Mouse (Mus musculus) CH12.LX (cell line): ENCODE data around the gene 4930564D02Rik. TPM values are rescaled to one million over a fixed set of nuclear protein-coding genes. Genes with fewer than 3 reads are reported as not detected.

Experiments
- DNase-seq: peaks from one replicate; pipeline ENCODE4 v3.0.0-alpha.2; 2013; ENCODE audit errors: extremely low read depth
- H3K27ac ChIP-seq: 2 replicates; pipeline ENCODE4 v1.5.1; 2012; ENCODE audit warnings: low read depth, mild to moderate bottlenecking, control low read depth, moderate library complexity; ENCODE audit not compliant: insufficient read depth
- H3K27me3 ChIP-seq: replicated peaks from 2 replicates; pipeline ENCODE3; 2012; ENCODE audit warnings: inconsistent platforms
- H3K36me3 ChIP-seq, 2 experiments: replicated peaks in 1 of 2; 2 replicates each; pipeline versions ENCODE3 to v1.6.1; 2012; ENCODE audit warnings: inconsistent platforms in 1 of 2, low read length in 1 of 2, mild to moderate bottlenecking in 1 of 2, mixed read lengths in 1 of 2, moderate library complexity in 1 of 2; ENCODE audit not compliant: control insufficient read depth in 1 of 2, insufficient read depth in 1 of 2
- H3K4me1 ChIP-seq, 2 experiments: 2 replicates each; pipeline ENCODE4 v1.6.1; 2012; ENCODE audit warnings: inconsistent platforms in 1 of 2, moderate library complexity in 1 of 2; ENCODE audit not compliant: insufficient read depth in 2 of 2, control insufficient read depth in 1 of 2
- H3K4me2 ChIP-seq: 2 replicates; pipeline ENCODE4 v1.6.1; 2012; ENCODE audit warnings: low read depth, mild to moderate bottlenecking, control low read depth; ENCODE audit not compliant: poor library complexity, insufficient read depth, severe bottlenecking
- H3K4me3 ChIP-seq, 3 experiments: fragments of 150-350 bp in 1 of 3; sonication (generic) in 1 of 3; replicated peaks in 1 of 3; 2 replicates each; pipeline versions ENCODE3 to v1.5.1; 2011 to 2012; ENCODE audit warnings: low read depth in 2 of 3, low read length in 2 of 3, mild to moderate bottlenecking in 2 of 3, moderate library complexity in 2 of 3, control low read depth in 1 of 3, improper control_type of control experiment in 1 of 3, inconsistent platforms in 1 of 3, mixed read lengths in 1 of 3; ENCODE audit not compliant: poor library complexity in 1 of 3
- H3K79me2 ChIP-seq: replicated peaks from 2 replicates; pipeline ENCODE4 v1.6.1; 2012; ENCODE audit warnings: mild to moderate bottlenecking, moderate library complexity; ENCODE audit not compliant: control insufficient read depth, poor library complexity, insufficient read depth, severe bottlenecking; ENCODE audit errors: extremely low read depth
- H3K9ac ChIP-seq: 2 replicates; pipeline ENCODE4 v1.6.1; 2012; ENCODE audit warnings: low read depth, mild to moderate bottlenecking, control low read depth, moderate library complexity; ENCODE audit not compliant: insufficient read depth
- H3K9me3 ChIP-seq: replicated peaks from 2 replicates; pipeline ENCODE3; 2012; ENCODE audit warnings: low read length, inconsistent platforms, mixed read lengths
- CHD2 ChIP-seq: IDR thresholded peaks from 2 replicates; pipeline ENCODE4 v1.6.1; 2011; ENCODE audit warnings: low read length, improper control_type of control experiment
- ELF1 ChIP-seq: IDR thresholded peaks from 2 replicates; pipeline ENCODE4 v1.6.1; 2014; ENCODE audit warnings: low read depth, mild to moderate bottlenecking, inconsistent platforms, low read length, improper control_type of control experiment
- HCFC1 ChIP-seq: IDR thresholded peaks from 2 replicates; pipeline ENCODE4 v1.6.1; 2012; ENCODE audit warnings: low read depth, mild to moderate bottlenecking, inconsistent platforms, low read length, improper control_type of control experiment
- JUN ChIP-seq: IDR thresholded peaks from 2 replicates; pipeline ENCODE4 v1.6.1; 2011; ENCODE audit warnings: low read depth, mild to moderate bottlenecking, low read length, improper control_type of control experiment, moderate library complexity; ENCODE audit not compliant: insufficient read depth
- JUND ChIP-seq: conservative IDR thresholded peaks from 2 replicates; pipeline ENCODE4 v1.6.1; 2011; ENCODE audit warnings: low read depth, low read length, improper control_type of control experiment
- MEF2A ChIP-seq: IDR thresholded peaks from 2 replicates; pipeline ENCODE4 v1.6.1; 2014; ENCODE audit warnings: low read depth, mild to moderate bottlenecking, inconsistent platforms, low read length, improper control_type of control experiment, borderline replicate concordance
- MXI1 ChIP-seq: IDR thresholded peaks from 2 replicates; pipeline ENCODE4 v1.6.1; 2011; ENCODE audit warnings: mild to moderate bottlenecking, low read depth, low read length, improper control_type of control experiment
- MYC ChIP-seq: IDR thresholded peaks from 2 replicates; pipeline ENCODE4 v1.6.1; 2011; ENCODE audit warnings: low read depth, mild to moderate bottlenecking, improper control_type of control experiment, low read length
- NRF1 ChIP-seq: IDR thresholded peaks from 2 replicates; pipeline ENCODE4 v1.6.1; 2014; ENCODE audit warnings: low read depth, mild to moderate bottlenecking, inconsistent platforms, low read length, improper control_type of control experiment, moderate library complexity
- PAX5 ChIP-seq: IDR thresholded peaks from 2 replicates; pipeline ENCODE4 v1.6.1; 2012; ENCODE audit warnings: low read length, inconsistent platforms, mixed read lengths
- POLR2A ChIP-seq: IDR thresholded peaks from 2 replicates; pipeline ENCODE4 v1.6.1; 2011; ENCODE audit warnings: low read depth, mild to moderate bottlenecking, improper control_type of control experiment, low read length
- RAD21 ChIP-seq: IDR thresholded peaks from 2 replicates; pipeline ENCODE4 v1.6.1; 2011; ENCODE audit warnings: low read depth, mild to moderate bottlenecking, low read length, improper control_type of control experiment, moderate library complexity
- SIN3A ChIP-seq: IDR thresholded peaks from 2 replicates; pipeline ENCODE4 v1.6.1; 2012; ENCODE audit warnings: low read length, improper control_type of control experiment, inconsistent platforms
- SMC3 ChIP-seq: IDR thresholded peaks from 2 replicates; pipeline ENCODE4 v1.6.1; 2011; ENCODE audit warnings: low read depth, low read length, improper control_type of control experiment
- UBTF ChIP-seq: IDR thresholded peaks from 2 replicates; pipeline ENCODE4 v1.6.1; 2012; ENCODE audit warnings: low read depth, mild to moderate bottlenecking, inconsistent platforms, low read length, improper control_type of control experiment, moderate library complexity
- USF1 ChIP-seq: IDR thresholded peaks from 2 replicates; pipeline ENCODE4 v1.6.1; 2014; ENCODE audit warnings: low read depth, mild to moderate bottlenecking, inconsistent platforms, low read length, improper control_type of control experiment
- ZC3H11A ChIP-seq: IDR thresholded peaks from 2 replicates; pipeline ENCODE4 v1.6.1; 2012; ENCODE audit warnings: low read depth, mild to moderate bottlenecking, inconsistent platforms, low read length, improper control_type of control experiment
- ZKSCAN1 ChIP-seq: IDR thresholded peaks from 2 replicates; pipeline ENCODE4 v1.6.1; 2012; ENCODE audit warnings: low read depth, inconsistent platforms, low read length, improper control_type of control experiment, borderline replicate concordance
- ZMIZ1 ChIP-seq: IDR thresholded peaks from 2 replicates; pipeline ENCODE4 v1.6.1; 2012; ENCODE audit warnings: low read depth, mild to moderate bottlenecking, inconsistent platforms, low read length, improper control_type of control experiment
- dilution Hi-C: fragments of 300-500 bp; cut with MboI; formaldehyde crosslinking; loops from 2 replicates; pipeline ENCODE4 v1.14.3; 2020; ENCODE audit warnings: low sequenced_read_pairs; ENCODE audit not compliant: extremely low pct_unique_long_range_greater_than_20kb, extremely low pct_ligation_motif_present
- in situ Hi-C: fragments of 300-500 bp; cut with MboI; formaldehyde crosslinking; loops from 3 replicates; pipeline ENCODE4 v1.14.3; 2019; ENCODE audit warnings: low sequenced_read_pairs, low pct_ligation_motif_present, low pct_unique_long_range_greater_than_20kb, mixed read lengths
- polyA plus RNA-seq: library from polyadenylated mRNA; unstranded; fragments of >175 nt; gene quantifications from 2 replicates; pipeline ENCODE4 v1.2.1, GENCODE M21; 2012; ENCODE audit warnings: low read depth; ENCODE audit not compliant: insufficient read length
- total RNA-seq, 2 experiments: library from RNA; depleted of rRNA; stranded (reverse); fragments of 300-350 nt in 1 of 2; fragments of >200 nt in 1 of 2; gene quantifications; 2 replicates each; pipeline ENCODE4 v1.2.3; 2012 to 2014

4930564D02Rik gene
- total and polyA plus RNA-seq, 3 experiments = not detected

GRCm38 (mm10) chr3:105099526-105100269 lies 33.1 kb downstream of the 4930564D02Rik start:
- Histone ChIP-seq H3K36me3 (no peaks in the 10 kb centered on the region), H3K27ac (no peak overlapping the region), H3K4me2 (no peak overlapping the region), H3K27me3 (peaks cover 6% of the 10 kb centered on the region), H3K4me1 (no peaks in the 10 kb centered on the region), H3K9ac (no peak overlapping the region), H3K9me3 (no peaks in the 10 kb centered on the region), H3K4me3 (no peak overlapping the region)
- dilution Hi-C loops = no loop called here
- no peak for DNase-seq
- in situ Hi-C loops = no loop called here
- no peak for TF ChIP-seq UBTF
- no peak for TF ChIP-seq RAD21
- no peak for TF ChIP-seq MYC
- TF ChIP-seq PAX5 = no peak
- TF ChIP-seq, all 38 proteins: peak for 0
- no peaks in the 10 kb centered on the region for H3K79me2 ChIP-seq

- Histone ChIP-seq H3K36me3 (no peaks in the 10 kb centered on the region), H3K9ac (no peak overlapping the region), H3K4me2 (no peak overlapping the region), H3K4me1 (no peaks in the 10 kb centered on the region), H3K27ac (no peak overlapping the region), H3K79me2 (no peaks in the 10 kb centered on the region), H3K4me3 (no peak overlapping the region), H3K27me3 (peaks cover 6% of the 10 kb centered on the region), H3K9me3 (no peaks in the 10 kb centered on the region)
- no peak for DNase-seq
- dilution Hi-C loops (no loop called here), in situ Hi-C loops (no loop called here)
- TF ChIP-seq NRF1 = no peak
- TF ChIP-seq SMC3 = no peak
- no peak for TF ChIP-seq ZKSCAN1
- no peak for TF ChIP-seq JUND
- no peak for TF ChIP-seq USF1
- no peak for TF ChIP-seq ZMIZ1
- no peak for TF ChIP-seq ELF1
- no peak for TF ChIP-seq ZC3H11A
- no peak for TF ChIP-seq JUN
- no peak for TF ChIP-seq SIN3A
- TF ChIP-seq POLR2A = no peak
- TF ChIP-seq HCFC1 = no peak
- TF ChIP-seq CHD2 = no peak
- no peak for TF ChIP-seq UBTF
- TF ChIP-seq MXI1 = no peak
- no peak for TF ChIP-seq MEF2A
Observed at GRCm38 (mm10) chr3:105100270-105100589, 33.6 kb downstream of the 4930564D02Rik start.
